Mouse (Mus musculus) kidney, adult 2 months (tissue): ENCODE results near the gene Etl4. TPM values are rescaled to one million over a fixed set of nuclear protein-coding genes. Genes with fewer than 3 reads are reported as not detected.

Source experiments
- DNase-seq: peaks from one replicate; pipeline ENCODE4 v3.0.0; 2021
- H3K27ac ChIP-seq: fragments of 200-500 bp; 2 replicates; pipeline ENCODE4 v1.5.1; 2012; ENCODE audit warnings: low read depth, low read length, control low read depth, inconsistent platforms; ENCODE audit not compliant: insufficient read depth
- H3K27me3 ChIP-seq: fragments of 200-500 bp; replicated peaks from 2 replicates; pipeline ENCODE4 v1.6.1; 2012; ENCODE audit warnings: mild to moderate bottlenecking, moderate library complexity, low read length, inconsistent platforms; ENCODE audit not compliant: control insufficient read depth, insufficient read depth
- H3K36me3 ChIP-seq: fragments of 200-500 bp; 2 replicates; pipeline ENCODE4 v1.6.1; 2012; ENCODE audit warnings: mild to moderate bottlenecking, moderate library complexity, low read length, inconsistent platforms; ENCODE audit not compliant: control insufficient read depth, insufficient read depth
- H3K4me1 ChIP-seq: fragments of 200-500 bp; 2 replicates; pipeline ENCODE4 v1.6.1; 2011; ENCODE audit warnings: low read length; ENCODE audit not compliant: control insufficient read depth, insufficient read depth
- H3K4me3 ChIP-seq: fragments of 200-500 bp; 2 replicates; pipeline ENCODE4 v1.5.1; 2011; ENCODE audit warnings: mild to moderate bottlenecking, low read depth, low read length, control low read depth; ENCODE audit not compliant: insufficient read depth
- CTCF ChIP-seq: fragments of 200-500 bp; conservative IDR thresholded peaks from 2 replicates; pipeline ENCODE4 v1.5.1; 2011; ENCODE audit warnings: low read depth, mild to moderate bottlenecking, control low read depth, low read length, moderate library complexity, mixed read lengths; ENCODE audit not compliant: insufficient read depth, insufficient read length
- POLR2A ChIP-seq: fragments of 200-500 bp; IDR thresholded peaks from one replicate; pipeline ENCODE4 v1.6.1; 2011; ENCODE audit warnings: low read depth, low read length, control low read depth
- WGBS: fragments of 180-500 bp; shearing (Covaris S2); methylation state at CpG from one replicate; pipeline ENCODE4 v1.1.7; 2018; 5-methylcytosine and 5-hydroxymethylcytosine counted together
- polyA plus RNA-seq: library from polyadenylated mRNA; depleted of rRNA; stranded (reverse); fragments of >200 nt; gene quantifications from 2 replicates; pipeline ENCODE4 v1.2.3, GENCODE M21; 2012

The Etl4 gene
- polyA plus RNA-seq, 1 experiment: 21.4 TPM

DNA sequence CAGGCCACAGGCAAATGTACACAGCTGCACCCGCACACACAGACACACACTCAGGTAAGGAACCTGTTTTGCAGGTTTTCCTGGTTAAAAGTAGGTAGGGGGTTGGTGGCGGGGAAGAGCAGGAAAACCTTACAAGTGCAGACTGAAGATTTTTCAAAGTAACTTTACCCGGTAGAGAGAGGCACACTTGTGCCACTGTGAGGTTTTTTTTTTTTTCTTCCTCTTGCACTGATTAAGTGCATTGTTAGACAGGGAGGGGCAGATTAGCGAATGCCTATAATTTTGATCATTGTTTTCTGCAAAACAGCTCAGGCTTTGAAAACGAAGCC lies 637.7 kb downstream of the Etl4 start:
- Histone ChIP-seq H3K36me3 (no peaks in the 10 kb centered on the region), H3K27ac (peak overlapping the region; percentile 1; the same call in 1 of the 2 replicates), H3K27me3 (no peaks in the 10 kb centered on the region), H3K4me3 (peak overlapping the region; percentile 39; the same call in 1 of the 2 replicates), H3K4me1 (peaks cover 20% of the 10 kb centered on the region)
- DNase-seq: peak; percentile 41
- TF ChIP-seq CTCF (no peak), POLR2A (no peak)
- WGBS: 19% methylated on average over 5 of the region's 5 CpGs

DNA sequence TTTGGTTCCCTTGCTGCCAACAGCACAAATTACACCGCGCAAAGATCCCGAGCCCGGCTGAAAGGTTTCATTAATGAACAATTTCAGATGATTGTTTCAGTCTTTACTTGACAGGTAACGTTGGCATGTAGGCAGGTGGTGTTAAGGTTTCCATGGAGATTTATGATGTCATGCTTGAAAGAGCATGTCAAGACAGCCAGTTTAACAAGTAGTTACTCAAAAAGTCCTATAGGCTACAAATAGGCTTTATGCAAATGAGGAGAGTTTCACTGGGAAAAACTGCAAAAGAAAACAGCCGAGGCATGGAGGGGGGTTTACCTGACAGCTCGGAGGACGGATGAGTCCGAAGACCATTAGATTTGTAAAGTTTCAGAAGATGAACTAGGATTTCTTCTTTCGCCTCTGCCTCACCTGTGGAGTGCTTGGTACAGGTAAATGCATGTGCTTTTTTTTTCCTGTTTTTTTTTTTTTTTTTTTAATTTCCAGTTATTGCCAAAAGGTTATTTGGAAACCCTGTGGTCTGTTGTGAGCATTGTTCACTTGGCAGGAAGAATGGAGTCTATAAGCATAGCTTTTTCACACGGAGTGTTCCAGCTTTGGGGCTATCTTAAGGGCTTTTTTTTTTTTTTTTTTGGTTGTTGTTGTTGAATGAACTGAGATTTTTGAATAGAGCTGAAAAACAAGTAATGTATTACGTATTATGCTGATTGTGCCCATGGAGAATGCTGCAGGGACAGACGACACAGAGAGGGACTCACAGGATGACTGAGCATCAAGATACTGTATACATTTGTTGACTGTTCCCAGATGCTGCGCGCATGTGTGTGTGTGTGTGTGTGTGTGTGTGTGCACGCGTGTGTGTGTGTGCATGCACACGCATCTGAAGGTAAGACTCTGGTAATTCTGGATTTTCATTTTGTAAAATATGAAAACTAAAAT lies 638.4 kb downstream of the Etl4 start:
- peak overlapping the region; percentile 39; the same call in 1 of the 2 replicates for H3K4me3 ChIP-seq
- peak; percentile 43 for DNase-seq
- H3K27ac ChIP-seq: peak overlapping the region; percentile 1; the same call in 1 of the 2 replicates
- 41% methylated on average over 18 of the region's 18 CpGs for WGBS
- H3K36me3 ChIP-seq: no peaks in the 10 kb centered on the region
- H3K27me3 ChIP-seq: no peaks in the 10 kb centered on the region
- no peak for TF ChIP-seq CTCF
- TF ChIP-seq POLR2A: no peak
- peaks cover 20% of the 10 kb centered on the region for H3K4me1 ChIP-seq

DNA sequence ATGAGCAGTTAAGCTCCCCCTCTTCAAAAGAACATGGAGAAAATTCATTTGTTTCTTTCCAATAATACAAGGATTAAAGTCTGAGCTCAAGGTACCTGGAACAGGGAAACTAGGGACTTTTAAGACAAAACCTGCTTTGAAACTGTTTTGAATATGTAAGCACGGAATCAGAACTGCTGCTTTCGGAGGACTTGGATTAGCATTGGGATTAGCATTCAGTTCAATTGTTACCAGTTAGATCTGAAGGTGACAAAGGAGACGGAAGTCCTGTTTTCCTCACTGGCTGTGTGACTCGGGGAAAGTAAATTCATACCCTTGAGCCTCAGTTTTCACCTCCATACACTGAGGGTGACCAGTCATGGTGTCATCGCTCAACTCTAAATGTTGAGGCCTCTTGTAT lies 639.5 kb downstream of the Etl4 start:
- 69% methylated on average over 5 of the region's 5 CpGs for WGBS
- no peak overlapping the region for H3K27ac ChIP-seq
- H3K4me3 ChIP-seq: no peak overlapping the region
- no peak for DNase-seq
- TF ChIP-seq POLR2A (no peak), CTCF (no peak)
- no peaks in the 10 kb centered on the region for H3K27me3 ChIP-seq
- H3K36me3 ChIP-seq: no peaks in the 10 kb centered on the region
- peaks cover 20% of the 10 kb centered on the region for H3K4me1 ChIP-seq

DNA sequence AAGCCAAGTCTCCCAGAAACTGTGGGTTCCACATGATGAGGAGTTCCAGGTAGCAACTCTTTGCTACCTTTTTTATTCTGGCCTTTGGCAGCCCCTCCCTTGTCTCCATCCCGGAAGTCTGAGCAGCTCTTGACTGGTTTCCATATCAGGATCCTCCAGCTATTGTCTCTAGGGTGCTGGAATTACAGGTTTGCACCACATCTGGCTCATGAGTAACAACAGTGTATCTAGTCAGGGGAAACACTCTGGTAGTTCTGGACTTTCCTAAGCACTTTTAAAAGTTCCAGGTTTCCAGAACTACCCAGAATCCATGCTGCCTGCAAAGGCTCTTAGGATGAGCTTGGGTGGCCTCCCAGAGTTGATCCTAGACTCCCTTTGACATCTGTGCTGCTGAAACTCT lies 640.4 kb downstream of the Etl4 start:
- no peaks in the 10 kb centered on the region for H3K27me3 ChIP-seq
- 68% methylated on average over 1 of the region's 1 CpGs for WGBS
- H3K4me3 ChIP-seq: no peak overlapping the region
- TF ChIP-seq CTCF: no peak
- TF ChIP-seq POLR2A: no peak
- H3K4me1 ChIP-seq: peaks cover 20% of the 10 kb centered on the region
- no peak overlapping the region for H3K27ac ChIP-seq
- no peak for DNase-seq
- no peaks in the 10 kb centered on the region for H3K36me3 ChIP-seq

DNA sequence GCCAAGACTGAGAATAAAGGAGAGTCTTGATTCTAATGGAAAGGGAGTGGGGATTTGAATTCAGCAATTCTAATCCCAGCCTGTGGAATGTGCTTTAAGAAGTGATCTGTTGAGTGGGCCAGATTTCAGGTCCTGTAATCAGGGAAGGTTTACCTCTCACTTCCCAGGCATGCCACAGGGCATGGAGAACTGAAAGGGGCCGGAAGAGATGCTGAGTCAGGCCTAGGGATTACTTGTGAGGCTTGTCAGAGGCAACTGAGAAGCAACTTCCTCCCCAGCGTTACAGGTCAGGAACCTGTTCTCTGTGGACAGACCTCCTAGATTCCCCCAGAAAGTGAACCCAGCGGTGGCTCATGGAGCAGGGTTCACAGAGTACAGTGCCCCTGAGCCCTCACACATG lies 646.1 kb downstream of the Etl4 start:
- Histone ChIP-seq H3K4me1 (peaks cover 6% of the 10 kb centered on the region), H3K27me3 (no peaks in the 10 kb centered on the region), H3K4me3 (no peak overlapping the region), H3K27ac (no peak overlapping the region), H3K36me3 (no peaks in the 10 kb centered on the region)
- DNase-seq: no peak
- no peak for TF ChIP-seq POLR2A
- WGBS: 43% methylated on average over 3 of the region's 3 CpGs

DNA sequence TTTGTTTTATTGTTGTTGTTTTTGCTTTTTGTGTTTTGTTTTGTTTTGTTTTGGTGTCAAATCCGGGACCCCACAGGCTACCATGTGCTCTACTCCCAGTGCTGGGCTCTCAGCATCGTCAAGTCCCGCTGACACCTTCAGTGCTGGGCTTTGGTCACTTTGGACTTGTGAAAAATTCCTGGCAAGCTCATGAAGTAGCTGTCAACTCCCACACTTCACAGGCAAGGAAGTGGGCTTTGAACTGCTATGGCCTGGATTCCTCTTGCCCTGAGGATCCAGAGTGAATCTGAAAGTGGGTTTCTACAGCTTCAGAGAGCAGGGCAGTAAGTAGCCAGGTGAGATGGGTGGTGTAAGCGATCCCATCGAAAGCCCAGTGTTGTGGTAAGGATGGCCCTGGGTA lies 649.5 kb downstream of the Etl4 start:
- Histone ChIP-seq H3K4me1 (peaks cover 8% of the 10 kb centered on the region), H3K27ac (no peak overlapping the region), H3K36me3 (no peaks in the 10 kb centered on the region), H3K4me3 (no peak overlapping the region), H3K27me3 (no peaks in the 10 kb centered on the region)
- TF ChIP-seq POLR2A: no peak
- TF ChIP-seq CTCF: no peak
- no peak for DNase-seq
- WGBS: 70% methylated on average over 5 of the region's 5 CpGs

DNA sequence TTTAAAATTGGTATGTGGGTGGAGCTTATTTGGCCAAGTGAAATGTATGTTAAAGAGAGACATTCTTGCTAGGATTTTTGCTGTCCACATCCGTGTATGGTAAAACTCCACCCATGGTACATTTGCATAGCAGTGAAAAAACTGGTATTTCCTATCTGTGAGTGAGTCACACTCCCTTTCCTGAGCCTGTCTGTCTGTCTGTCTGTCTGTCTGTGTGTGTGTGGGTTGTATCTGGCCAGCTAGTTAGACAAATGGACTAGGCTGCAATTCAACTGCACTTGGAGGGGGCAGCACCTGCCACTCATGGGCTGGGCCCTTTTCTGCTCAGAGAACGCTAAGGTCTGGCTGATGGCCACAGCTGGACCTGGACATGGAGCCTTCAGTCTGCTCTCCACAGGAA lies 650.1 kb downstream of the Etl4 start:
- no peak for TF ChIP-seq POLR2A
- no peak for TF ChIP-seq CTCF
- Histone ChIP-seq H3K4me3 (no peak overlapping the region), H3K27me3 (no peaks in the 10 kb centered on the region), H3K36me3 (no peaks in the 10 kb centered on the region), H3K27ac (no peak overlapping the region), H3K4me1 (peaks cover 8% of the 10 kb centered on the region)
- 32% methylated on average over 2 of the region's 2 CpGs for WGBS
- DNase-seq: peak; percentile 33
